Mouse (Mus musculus): ENCODE measurements around the gene Tmem176a.
"Not testable (repeated sequence)": the region's sequence is repeated elsewhere in the genome, so short reads cannot be mapped to it uniquely, and the experiment has no call there.

The Tmem176a gene

DNA sequence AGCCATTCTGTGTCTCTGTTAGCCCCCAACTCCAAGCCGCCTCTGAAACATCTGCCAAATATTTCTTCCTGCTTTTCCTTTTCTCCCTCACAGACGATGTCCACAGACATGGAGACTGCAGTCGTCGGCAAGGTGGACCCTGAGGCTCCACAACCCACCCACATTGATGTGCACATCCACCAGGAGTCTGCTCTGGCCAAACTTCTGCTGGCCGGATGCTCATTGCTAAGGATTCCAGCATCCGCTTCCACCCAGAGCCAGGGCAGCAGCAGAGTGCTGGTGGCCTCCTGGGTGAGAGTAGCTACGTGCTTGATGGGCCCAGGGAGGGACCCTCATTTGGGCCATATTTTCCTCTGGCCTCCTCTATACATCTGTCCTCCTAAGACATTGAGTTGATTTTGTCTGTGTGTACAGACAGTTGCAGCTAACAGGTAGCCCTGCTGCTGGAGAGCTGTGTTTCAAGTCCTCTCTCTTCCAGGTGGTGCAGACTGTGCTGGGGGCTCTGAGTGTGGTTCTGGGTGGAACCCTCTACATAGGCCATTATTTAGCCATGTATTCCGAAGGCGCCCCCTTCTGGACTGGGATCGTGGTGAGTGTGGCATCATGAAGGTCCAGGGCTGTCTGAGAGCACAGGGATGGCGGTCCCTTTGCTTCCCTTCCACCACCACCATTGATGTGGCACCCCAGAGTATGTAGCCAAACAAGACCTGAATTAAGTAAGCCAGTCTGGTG is 1.6 kb downstream of the Tmem176a start:
- no peak for DNase-seq (ENCODE audit: low spot score)

DNA sequence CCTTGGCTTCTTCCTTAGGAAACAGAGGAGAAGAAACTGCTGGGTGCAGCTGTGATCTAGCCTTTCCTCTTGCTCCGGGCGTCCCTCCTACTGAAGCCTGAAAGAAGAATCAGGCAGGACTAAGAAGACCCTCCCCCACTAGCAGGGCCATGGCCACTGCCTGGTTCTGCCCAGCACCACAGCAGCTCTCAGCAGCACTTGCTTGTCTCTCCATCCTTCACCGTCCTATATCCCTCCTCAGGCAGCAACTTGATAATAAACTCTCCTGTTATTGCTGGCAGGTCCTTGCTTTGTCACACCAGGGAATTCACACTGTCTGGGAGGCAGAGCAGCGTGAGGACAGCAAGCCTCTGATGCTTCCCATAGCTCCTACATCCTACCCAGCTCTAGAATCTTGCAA is 4.4 kb downstream of the Tmem176a start:
- no peak for DNase-seq (ENCODE audit: low spot score)

DNA sequence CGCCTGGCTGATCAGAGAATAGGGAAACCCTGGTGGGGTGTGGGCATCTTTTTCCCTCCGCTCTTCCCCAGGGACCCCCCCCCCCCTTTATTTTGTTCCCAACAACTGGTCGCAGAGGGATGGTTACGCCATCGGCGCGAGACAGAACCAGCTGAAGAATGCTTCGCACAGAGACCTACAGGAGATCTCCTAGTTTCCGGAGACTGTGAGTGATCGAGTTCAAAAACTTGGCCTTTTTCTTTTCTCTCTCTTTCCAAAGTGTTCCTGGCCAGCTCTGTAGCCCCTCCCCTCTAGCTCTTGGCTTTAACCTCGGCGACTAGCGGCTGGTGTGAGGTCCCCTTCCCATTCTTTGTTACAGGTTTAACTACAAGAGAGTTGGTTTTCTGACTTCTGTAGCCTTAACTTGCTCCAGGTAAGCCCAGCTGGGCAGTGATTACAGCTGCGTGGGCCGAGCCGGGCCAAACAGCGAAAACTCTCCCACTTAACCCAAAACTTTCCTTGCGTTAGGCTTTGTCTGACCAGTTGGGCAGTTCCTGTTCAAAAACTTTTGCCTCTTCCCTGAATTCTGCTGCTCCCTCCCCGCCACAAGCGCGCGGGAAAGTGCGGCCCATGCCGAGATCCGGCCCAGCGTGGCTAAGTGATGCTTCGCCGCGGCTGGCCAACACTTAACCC is 11.2 kb downstream of the Tmem176a start:
- peak; percentile 32 for DNase-seq (ENCODE audit: low spot score)

DNA sequence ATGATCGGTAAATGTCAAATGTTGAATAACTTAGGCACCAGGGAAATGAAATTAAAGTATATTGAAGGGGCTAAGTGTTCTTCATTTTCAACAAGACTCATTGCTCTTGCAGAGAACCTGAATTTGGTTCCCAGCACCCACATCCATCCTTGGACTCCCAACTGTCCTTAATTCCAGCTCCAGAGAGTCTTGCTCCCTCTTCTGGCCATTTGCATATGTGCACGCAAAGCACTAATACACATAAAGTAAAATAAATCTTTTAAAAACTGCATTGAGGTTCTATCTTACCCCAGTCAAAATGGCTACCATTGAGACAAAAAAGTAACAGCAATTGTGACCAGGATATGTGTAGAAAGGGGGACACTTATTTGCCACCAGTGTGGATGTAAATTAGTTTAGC is 13.4 kb downstream of the Tmem176a start:
- no peak for DNase-seq (ENCODE audit: low spot score)

DNA sequence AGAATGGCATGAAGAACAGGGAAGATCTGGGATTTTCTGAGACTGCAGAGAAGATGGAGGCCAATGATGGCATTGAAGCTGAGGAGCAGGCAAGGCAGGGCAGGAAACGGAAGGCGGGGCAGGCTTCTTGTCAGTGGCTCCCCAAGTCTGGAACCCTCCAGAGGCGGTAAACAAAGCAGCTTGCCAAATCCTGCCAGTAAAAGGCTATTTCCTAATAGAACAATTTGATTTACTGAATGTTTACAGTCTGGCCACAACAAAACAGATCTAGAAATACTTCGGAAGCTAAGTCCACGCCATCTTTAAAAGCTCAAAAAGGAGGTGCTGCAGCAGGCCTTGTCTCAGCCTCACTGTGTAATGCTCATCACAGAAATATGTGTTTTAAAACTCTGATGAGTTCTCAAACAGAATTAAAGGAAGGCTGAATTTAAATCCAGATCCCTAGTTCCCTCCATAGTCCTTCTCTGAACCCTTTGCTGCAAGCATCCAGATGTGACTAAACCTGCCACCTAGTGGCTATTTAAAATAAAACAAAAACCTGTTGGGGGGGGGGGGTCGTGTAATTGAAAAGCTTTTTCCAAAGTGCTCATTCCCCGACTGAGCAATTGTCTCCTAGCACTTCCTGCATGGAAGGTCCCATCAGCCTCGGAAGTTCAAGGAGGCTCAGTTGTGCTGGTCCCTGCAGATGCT is 17.0 kb downstream of the Tmem176a start:
- DNase-seq (ENCODE audit: low spot score), result no peak

DNA sequence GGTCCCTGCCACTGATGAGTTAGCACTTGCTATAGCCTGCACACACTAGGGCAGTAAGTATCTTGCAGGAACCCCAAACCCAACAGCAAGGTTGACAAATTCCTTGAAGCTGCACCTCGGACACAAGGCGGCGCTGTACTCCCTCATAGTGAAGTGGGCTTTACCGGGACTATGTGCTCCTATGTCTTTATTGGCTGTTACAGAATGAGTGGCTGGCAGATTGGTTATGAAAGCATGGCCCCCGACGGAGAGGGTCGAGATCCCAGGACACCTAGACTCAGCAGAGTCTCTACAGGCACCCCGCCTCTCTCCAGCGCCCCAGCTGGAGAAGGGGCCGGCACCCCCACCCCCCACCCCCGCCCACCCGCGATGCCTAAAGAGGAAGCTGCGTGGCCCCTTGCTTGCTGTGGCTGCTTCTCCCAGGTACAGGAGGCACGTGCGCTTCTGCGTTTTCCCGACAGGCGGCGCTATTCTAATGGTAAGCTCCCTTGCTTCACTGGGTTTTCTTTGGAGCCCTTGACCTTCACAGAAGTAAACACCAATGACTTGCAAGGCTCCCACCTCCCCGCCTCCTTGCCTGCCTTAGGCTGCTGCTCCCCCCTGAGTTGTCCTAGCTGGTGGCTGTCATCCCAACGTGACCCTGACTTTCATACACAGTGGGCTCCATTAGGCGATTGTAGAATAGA is 19.6 kb downstream of the Tmem176a start:
- peak; percentile 71 for DNase-seq (ENCODE audit: low spot score)

DNA sequence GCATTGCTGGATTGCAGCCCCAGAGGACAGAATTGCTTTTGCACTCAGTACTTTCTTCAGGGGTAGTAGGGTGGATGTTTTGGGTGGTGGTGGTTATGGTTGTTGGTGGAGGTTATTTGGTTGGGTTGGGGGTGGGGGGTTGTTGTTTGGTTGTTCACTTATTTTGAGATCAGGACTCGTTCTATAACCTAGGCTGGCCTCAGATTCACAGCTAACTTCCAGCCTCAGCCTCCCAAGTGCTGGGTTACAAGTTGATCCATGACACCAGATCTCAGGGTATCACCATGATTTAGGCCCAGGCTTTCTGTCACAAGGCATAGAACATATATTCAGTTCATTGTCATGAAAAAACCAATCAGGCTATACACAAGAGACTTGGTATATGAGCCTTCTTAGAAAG is 20.1 kb downstream of the Tmem176a start:
- DNase-seq (ENCODE audit: low spot score), result no peak

DNA sequence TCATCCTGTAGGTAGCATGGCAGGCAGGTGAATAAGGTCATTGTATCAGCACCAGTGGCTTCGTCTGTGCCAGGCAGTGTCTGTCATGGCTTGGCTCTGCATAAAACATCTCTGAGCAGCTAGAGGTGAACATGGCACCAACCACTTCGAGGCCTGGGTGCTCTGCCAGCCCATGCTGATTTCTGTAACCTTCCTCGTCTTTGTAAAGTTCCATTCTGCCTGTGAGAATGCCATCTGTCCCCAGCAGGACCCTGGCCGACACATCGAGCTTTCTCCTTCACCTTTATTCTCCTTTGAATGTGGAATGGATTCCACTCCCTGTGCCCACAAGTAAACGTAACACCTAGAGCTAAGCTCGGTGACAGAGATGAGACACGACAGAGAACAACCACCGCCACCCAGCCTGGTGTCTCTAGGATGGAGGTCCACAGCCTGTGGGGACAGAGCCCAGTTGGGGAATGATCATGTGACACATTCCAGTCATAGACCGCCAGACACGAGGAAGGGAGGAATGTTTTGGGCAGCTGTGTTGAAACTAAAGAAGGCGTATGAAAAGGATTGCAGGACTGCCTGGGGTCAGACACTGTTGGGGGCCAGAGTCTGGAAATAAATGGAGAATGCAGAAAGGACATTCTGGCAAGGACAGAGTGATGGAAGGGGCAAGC is 21.0 kb downstream of the Tmem176a start:
- no peak for DNase-seq (ENCODE audit: low spot score)

DNA sequence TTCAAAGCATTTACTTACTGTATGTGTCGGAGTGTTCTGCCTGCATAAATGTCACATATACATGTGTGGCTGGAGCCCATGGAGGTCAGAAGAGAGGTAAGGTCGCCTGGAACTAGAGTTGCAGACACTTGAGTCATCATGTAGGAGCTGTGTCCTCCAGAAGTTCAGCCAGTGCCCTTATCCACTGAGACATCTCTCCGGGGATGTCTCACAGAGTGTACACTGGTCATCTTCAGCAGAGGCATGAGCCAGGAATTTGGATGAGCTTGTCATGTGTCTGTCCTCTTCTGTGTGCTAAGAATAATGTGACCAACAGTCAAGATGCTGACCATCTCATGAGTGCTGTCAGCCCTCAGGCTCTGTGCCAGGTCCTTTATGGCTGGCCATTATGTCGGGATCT is 22.1 kb downstream of the Tmem176a start:
- no peak for DNase-seq (ENCODE audit: low spot score)

DNA sequence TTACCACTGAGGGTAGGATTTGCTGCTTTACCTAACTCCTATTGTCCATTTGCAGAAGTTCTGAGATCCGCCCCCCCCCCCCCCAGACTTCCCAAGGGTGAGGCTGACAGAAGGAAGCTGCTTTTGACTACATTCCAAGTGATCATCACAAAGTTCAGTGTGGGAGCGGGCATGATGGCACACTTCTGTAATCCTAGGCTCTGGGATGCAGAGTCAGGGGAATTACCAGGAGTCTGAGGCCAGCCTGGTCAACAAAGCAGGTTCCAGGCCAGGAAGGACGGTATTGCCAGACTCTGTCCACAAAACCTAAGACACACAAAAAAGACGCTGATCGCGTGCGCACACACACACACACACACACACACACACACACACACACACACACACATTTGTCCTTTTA is 22.8 kb downstream of the Tmem176a start:
- no peak for DNase-seq (ENCODE audit: low spot score)

DNA sequence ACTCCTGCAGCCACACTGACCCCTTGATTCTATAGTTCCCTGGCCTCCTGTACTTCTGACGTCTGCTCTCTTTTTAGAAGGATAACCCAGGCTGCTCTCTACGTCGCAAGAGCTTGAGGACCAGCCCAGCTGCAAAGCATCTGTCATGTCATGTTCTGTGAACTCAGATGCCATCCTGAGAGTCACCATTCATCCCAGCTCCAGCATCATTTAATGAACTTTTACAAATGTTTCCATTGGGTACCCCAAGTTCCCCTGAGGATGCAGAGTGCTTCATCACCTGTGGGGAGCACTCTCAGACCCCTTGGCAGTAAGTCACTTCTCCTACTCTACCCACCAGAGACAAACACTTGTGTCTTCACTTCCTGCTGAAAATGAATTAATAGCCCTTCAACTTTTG is 23.5 kb downstream of the Tmem176a start:
- no peak for DNase-seq (ENCODE audit: low spot score)

DNA sequence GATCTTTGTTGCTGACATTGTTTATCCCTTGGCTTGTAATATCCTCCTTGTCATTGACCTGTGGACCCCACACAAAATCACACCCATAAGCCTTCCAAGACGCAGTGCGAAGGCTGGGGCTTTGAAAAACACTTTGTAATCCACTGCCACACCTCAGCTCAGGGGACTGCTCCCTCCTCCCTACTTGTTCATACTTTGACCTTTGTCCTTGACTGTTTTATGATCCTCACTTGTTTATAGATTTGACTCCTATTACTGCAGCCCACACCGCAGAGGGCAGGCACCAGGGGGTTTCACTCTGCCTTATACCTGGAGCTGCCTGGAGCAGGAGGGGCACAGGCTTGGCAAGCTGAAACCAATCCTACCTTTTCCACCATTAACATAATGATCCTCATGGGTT is 24.0 kb downstream of the Tmem176a start:
- DNase-seq (ENCODE audit: low spot score), result no peak

DNA sequence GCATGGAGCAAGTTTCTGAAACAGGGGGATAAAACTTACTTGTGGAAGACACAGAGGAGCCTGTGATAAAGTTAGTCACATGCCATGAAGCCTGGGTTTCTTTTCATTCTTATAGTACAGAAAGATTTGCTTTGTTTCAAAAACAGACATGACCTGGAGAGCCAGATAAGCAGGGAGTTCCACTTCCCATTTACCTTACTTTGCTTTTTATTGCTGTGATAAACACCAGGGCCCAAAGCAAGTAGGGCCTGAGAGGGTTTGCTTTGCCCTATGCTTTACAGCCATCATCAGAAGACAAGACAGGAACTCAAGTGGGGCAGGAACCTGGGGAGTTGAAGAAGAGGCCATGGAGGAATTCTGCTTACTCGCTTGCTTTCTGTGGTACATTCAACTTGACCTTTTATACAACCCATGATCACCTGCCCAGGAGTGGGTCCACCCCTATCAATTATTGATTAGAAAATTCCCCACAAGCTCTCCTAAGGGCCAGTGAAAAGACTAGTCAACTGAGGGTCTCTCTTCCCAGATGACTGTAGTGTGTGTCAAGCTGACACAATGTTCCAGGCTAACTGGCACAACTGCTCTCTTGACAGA is 24.5 kb downstream of the Tmem176a start:
- DNase-seq (ENCODE audit: low spot score), result no peak

DNA sequence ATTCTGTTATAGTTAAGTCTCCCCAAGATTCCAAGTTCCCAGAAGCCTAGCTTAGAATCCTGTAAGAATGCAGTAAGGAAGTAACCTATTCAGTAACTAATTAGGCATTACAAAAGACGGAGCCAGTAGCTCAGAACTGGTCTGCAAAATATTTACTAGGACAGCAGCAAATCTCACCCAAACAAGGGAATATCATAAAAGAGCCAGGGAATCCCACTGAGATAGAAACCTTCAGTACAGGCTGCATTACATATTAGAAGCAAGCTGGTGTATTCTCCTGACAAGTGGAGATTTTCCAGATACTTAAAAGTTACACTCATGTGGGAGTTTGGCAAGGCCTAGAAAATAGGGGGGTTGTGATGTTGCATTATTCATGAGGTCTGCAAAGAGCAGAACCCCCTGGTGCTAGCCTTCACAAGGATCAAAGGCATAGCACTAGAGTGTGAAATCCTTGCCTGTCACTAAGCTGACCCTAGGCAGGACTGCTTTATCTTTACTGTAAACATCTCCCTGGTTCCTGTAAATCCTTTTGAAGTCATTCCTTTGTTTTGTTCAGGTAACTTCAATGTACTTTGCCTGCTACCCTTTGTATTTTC is 25.7 kb downstream of the Tmem176a start:
- DNase-seq (ENCODE audit: low spot score), result not testable (repeated sequence)

DNA sequence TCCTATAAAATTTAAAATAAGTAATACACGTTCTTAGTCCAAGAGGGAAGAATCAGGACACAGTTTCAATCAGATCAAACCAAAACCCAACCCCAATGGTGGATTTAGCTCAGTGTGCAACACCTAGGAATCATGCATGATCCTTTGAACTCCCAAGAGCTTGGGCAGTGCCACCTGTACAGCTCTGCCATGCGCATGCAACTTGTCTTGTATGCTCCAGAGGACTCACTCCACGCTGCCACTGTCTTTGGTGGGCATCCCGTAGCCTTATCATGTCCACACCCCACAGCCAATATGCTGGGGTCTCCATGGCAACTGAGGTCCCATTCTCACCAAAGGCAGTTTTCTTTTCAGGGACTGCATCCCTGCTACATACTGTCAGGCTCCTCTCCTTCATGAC is 26.4 kb downstream of the Tmem176a start:
- DNase-seq (ENCODE audit: low spot score), result no peak

DNA sequence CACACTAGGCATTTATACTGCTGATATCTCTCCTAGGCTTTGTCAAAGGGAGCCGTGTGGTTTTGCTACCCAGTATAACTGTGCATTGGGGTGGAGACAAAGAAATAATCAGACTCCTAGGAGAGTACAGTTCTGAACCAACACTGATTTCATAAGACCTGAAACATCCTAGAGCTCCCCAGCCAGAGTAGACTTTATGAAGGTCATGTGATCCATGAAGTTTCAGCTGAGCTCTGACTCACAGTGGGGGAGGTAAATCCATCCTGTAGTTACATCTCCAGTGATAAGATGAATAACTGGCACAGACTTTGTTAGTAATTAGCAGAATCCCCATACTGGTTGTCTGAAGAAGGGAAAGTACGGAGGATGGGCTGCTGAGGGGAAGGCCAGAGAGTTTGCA is 29.1 kb downstream of the Tmem176a start:
- DNase-seq (ENCODE audit: low spot score), result no peak

DNA sequence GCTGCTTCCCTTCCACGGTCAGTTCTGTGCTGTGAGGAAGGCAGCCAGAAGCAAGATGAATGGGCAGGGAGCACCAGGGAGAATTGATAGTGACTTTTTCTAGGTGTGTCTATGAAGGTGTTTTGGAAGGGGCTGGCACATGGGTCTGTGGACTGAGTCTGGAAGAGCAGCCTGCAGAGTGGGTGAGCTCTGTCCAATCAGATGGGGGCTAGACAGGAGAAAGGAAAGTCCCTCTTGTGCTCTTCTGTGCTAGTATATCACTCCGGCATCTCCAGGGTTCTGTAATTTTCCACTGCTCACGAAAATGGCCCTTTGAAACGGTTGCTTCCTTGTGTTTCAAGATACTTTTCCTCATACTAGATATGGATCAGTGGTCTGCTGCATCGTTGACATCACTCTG is 31.9 kb downstream of the Tmem176a start, which contains the start of gene Aoc1:
TSS of gene Aoc1 (plus strand) at position 301 of the 400 bp plus-strand sequence.
- no peak for DNase-seq (ENCODE audit: low spot score)

DNA sequence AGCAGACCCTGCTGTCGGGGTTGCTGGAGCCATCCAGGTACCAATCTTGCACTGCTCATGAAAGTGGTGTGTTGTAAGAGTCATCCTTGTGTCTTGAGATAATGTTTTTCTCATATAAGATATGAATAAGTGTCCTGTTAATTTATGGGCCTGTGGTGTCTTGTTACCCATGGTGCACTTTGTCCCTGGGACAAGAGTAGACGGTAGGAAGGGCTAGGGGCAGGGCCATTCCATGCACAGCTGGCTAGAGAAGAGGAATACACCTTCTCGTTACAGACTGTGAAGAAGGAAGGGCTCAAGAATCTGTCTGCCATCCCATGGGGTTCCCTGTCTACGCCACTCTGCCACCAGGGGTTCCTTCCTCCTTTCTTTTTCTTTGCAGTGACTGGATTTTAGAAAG is 33.9 kb downstream of the Tmem176a start:
- DNase-seq (ENCODE audit: low spot score), result no peak

DNA sequence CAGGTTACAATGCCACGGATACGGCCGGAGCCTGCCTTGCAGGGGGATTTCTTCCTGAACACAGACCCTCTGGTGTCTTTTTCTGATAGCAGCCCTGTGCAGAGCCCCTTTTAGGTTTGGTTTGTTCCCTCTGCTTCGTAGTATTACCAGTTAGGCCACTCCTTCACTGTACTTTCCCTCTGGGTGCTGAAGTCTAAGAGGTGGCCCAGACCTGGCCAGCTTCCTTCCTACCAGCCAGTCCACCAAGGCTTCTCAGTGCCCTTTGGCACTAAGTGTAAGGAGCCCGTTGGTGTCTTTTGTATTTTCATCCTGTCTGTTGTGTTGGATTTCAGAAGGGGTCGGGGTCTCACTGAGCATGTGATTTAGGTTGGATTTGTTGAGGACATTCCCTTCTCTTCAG is 34.8 kb downstream of the Tmem176a start:
- DNase-seq (ENCODE audit: low spot score), result no peak

DNA sequence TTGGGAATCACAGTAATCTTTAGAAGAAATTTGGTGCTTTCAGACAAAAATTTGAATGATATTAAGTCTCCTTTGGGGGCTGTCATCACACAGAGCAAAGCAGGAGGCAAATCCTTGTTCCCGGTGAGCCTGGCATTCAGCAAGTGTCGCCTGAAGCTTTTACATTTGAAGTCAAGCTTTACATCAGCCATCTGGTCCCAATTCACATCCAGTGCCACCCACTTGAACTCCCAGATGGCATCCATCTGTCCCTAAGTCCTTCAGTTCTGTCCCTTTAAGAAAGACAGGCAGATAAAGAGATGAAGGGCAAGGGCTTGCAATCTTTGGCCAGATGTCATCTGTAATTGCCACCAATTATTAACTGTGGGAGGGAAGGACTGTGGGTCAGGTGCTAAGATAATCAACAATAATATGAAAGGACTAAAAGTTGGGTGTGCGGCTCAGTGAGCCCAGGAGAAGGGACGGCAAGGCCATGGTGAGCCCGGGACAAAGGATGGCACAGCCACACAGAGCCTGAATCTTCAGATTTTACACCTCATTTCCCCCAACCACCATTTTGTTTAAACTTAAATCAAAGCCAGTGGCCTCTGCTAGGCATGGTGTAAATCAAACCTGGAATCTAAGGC is 35.9 kb downstream of the Tmem176a start:
- no peak for DNase-seq (ENCODE audit: low spot score)

DNA sequence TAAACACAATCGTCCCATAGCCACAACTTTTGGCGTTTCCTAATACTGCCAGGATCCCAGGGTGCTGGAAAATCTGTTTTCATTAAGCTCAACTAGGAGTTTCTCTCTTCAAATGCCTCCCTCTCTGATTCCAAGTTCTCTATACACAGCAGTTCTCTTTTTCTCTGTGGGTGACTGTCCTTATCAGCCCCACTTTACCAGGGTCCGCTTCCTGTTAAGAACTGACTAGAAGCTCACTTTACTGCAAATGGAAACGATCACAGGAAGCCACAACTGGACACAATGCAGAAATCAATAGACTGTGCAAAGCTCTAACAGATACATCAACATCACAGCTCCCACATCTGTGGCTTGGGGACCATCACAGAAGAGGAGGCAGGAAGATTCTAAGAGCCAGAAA is 53.5 kb downstream of the Tmem176a start:
- no peak for DNase-seq (ENCODE audit: low spot score)
